Mouse (Mus musculus) midbrain, embryonic 11.5 days (tissue): Measurements from ENCODE around the gene Tagln2. TPM values are rescaled to one million over a fixed set of nuclear protein-coding genes. Genes with fewer than 3 reads are reported as not detected.

Experiments
- ATAC-seq: fragments of 200-750 bp; cut with Nextera tagmentation; 2 replicates; pipeline ENCODE4 v1.8.0; 2017; ENCODE audit warnings: moderate TSS enrichment, moderate library complexity; ENCODE audit not compliant: low FRiP score
- DNase-seq: peaks from one replicate; pipeline ENCODE4 v3.0.0; 2015; ENCODE audit warnings: low spot score; ENCODE audit errors: missing footprints
- H3K27ac ChIP-seq: fragments of 300-500 bp; sonication (generic); 2 replicates; pipeline ENCODE4 v1.5.1; 2014; ENCODE audit warnings: low read depth, low read length
- H3K27me3 ChIP-seq: fragments of 300-500 bp; sonication (generic); 2 replicates; pipeline ENCODE4 v1.6.1; 2014; ENCODE audit warnings: mild to moderate bottlenecking, low read length, moderate library complexity, mixed read lengths; ENCODE audit not compliant: control insufficient read depth, insufficient read depth
- H3K36me3 ChIP-seq: fragments of 300-500 bp; sonication (generic); 2 replicates; pipeline ENCODE4 v1.6.1; 2014; ENCODE audit warnings: mild to moderate bottlenecking, low read length, moderate library complexity, mixed read lengths; ENCODE audit not compliant: control insufficient read depth, insufficient read depth
- H3K4me1 ChIP-seq: fragments of 300-500 bp; sonication (generic); 2 replicates; pipeline ENCODE4 v1.6.1; 2014; ENCODE audit warnings: low read length; ENCODE audit not compliant: control insufficient read depth, insufficient read depth
- H3K4me2 ChIP-seq: fragments of 300-500 bp; sonication (generic); 2 replicates; pipeline ENCODE4 v1.6.1; 2014; ENCODE audit warnings: mild to moderate bottlenecking, moderate library complexity
- H3K4me3 ChIP-seq: fragments of 300-500 bp; sonication (generic); 2 replicates; pipeline ENCODE4 v1.5.1; 2014; ENCODE audit warnings: low read depth, low read length
- H3K9ac ChIP-seq: fragments of 300-500 bp; sonication (generic); 2 replicates; pipeline ENCODE4 v1.6.1; 2014; ENCODE audit warnings: low read length
- H3K9me3 ChIP-seq: fragments of 300-500 bp; sonication (generic); 2 replicates; pipeline ENCODE4 v1.6.1; 2016; ENCODE audit warnings: low read length; ENCODE audit not compliant: control insufficient read depth
- WGBS: fragments of 180-500 bp; shearing (Covaris S2); extraction: QIAGEN DNeasy Blood & Tissue Kit; methylation state at CpG from one replicate; pipeline ENCODE4 v1.1.7; 2014; 5-methylcytosine and 5-hydroxymethylcytosine counted together
- polyA plus RNA-seq: library from polyadenylated mRNA; unstranded; fragments of >200 nt; fragmentation: Nextera tagmentation; extraction: Ambion mirVana; gene quantifications from 2 replicates; pipeline ENCODE4 v1.2.1, GENCODE M21; 2014

Gene Tagln2
- polyA plus RNA-seq, 1 experiment from 2014 or later, result 39.1 TPM

- DNase-seq, result peak; percentile 74
- WGBS, result 76% methylated on average over 7 of the region's 7 CpGs
- Histone ChIP-seq H3K4me1 (no peaks in the 10 kb centered on the region), H3K4me2 (no peak within 1 kb of the TSS), H3K9ac (no peak within 1 kb of the TSS), H3K4me3 (no peak within 1 kb of the TSS), H3K36me3 (no peaks in the 10 kb centered on the region), H3K9me3 (no peaks in the 10 kb centered on the region), H3K27me3 (no peaks in the 10 kb centered on the region), H3K27ac (no peak within 1 kb of the TSS)
- no peak for ATAC-seq
Observed at GRCm38 (mm10) chr1:172475054-172475741, 24.6 kb upstream of the Tagln2 start, which contains the start of gene Slamf9. Gene Slamf9, plus strand, starts transcription at chr1:172475358.

- no peak overlapping the region for H3K4me2 ChIP-seq
- no peak overlapping the region for H3K27ac ChIP-seq
- H3K4me1 ChIP-seq, result peaks cover 5% of the 10 kb centered on the region
- no peaks in the 10 kb centered on the region for H3K27me3 ChIP-seq
- no peak for DNase-seq
- WGBS, result 81% methylated on average over 5 of the region's 5 CpGs
- no peaks in the 10 kb centered on the region for H3K36me3 ChIP-seq
- H3K4me3 ChIP-seq, result no peak overlapping the region
- H3K9ac ChIP-seq, result no peak overlapping the region
- no peaks in the 10 kb centered on the region for H3K9me3 ChIP-seq
- ATAC-seq, result no peak
Observed at GRCm38 (mm10) chr1:172478020-172478419, 21.8 kb upstream of the Tagln2 start.

GRCm38 (mm10) chr1:172480376-172480775, 19.5 kb upstream of the Tagln2 start:
- Histone ChIP-seq H3K27ac (no peak overlapping the region), H3K9me3 (no peaks in the 10 kb centered on the region), H3K9ac (no peak overlapping the region), H3K36me3 (peaks cover 5% of the 10 kb centered on the region; the same call in 1 of the 2 replicates), H3K4me2 (no peak overlapping the region), H3K27me3 (no peaks in the 10 kb centered on the region), H3K4me3 (no peak overlapping the region), H3K4me1 (peaks cover 28% of the 10 kb centered on the region)
- 91% methylated on average over 4 of the region's 4 CpGs for WGBS
- ATAC-seq, result no peak
- DNase-seq, result peak; percentile 77

- H3K36me3 ChIP-seq, result peaks cover 5% of the 10 kb centered on the region; the same call in 1 of the 2 replicates
- H3K9ac ChIP-seq, result peak overlapping the region; percentile 63
- 15% methylated on average over 13 of the region's 13 CpGs for whole genome bisulfite sequencing
- H3K4me1 ChIP-seq, result peaks cover 35% of the 10 kb centered on the region
- H3K27ac ChIP-seq, result no peak overlapping the region
- H3K27me3 ChIP-seq, result no peaks in the 10 kb centered on the region
- DNase-seq (peak; percentile 83), ATAC-seq (no peak)
- peak overlapping the region; percentile 81 for H3K4me2 ChIP-seq
- H3K4me3 ChIP-seq, result no peak overlapping the region
- H3K9me3 ChIP-seq, result no peaks in the 10 kb centered on the region
Observed at GRCm38 (mm10) chr1:172481111-172481510, 18.7 kb upstream of the Tagln2 start.

DNA sequence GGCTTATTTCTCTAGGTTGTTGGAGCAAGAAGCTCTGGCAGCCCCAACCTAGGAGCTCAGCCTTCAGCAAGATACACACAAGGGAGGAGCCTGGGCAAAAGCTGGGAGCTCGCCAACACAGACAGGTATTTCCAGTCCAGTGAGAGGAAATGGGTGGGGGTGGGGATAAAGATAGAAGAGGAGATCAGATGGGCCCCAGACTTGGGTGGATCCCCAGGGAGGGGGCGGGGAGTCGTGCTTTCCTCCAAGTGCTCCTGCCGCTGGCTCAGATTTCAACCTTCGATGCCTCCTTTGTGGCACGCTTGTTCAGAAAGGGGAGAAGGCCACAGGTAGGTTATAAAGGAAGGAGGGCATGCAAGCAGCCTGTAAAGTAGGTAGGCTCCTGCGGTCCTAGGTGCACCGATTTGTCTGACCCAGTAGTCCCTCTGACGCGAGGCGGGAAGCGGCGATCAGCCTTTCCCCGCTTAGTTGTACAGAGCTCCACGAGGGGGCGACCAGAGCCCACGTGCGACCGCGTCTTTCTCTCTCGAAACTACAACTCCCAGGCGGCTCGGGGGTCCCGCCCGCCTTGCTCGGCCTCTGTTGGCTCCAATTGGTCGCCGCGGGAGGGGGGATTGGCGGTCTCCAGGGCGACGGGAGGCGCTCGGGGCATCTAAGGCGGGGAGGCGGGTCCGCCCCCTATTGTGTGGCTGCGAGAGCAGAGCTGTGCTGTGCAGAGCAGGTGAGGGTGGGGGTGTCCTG, 18.1 kb upstream of the Tagln2 start, which contains the start of gene Igsf9:
Gene Igsf9 (plus strand): TSS at position 249 of the 741 bp plus-strand sequence.
- H3K9me3 ChIP-seq, result no peaks in the 10 kb centered on the region
- peak within 1 kb of the TSS; percentile 81 for H3K4me2 ChIP-seq
- DNase-seq, result peak; percentile 98
- H3K4me3 ChIP-seq, result peak within 1 kb of the TSS; percentile 74
- ATAC-seq, result peak; percentile 92
- peaks cover 41% of the 10 kb centered on the region for H3K4me1 ChIP-seq
- H3K36me3 ChIP-seq, result peaks cover 5% of the 10 kb centered on the region; the same call in 1 of the 2 replicates
- H3K9ac ChIP-seq, result peak within 1 kb of the TSS; percentile 83
- H3K27ac ChIP-seq, result peak within 1 kb of the TSS; percentile 48; the same call in 1 of the 2 replicates
- no peaks in the 10 kb centered on the region for H3K27me3 ChIP-seq
- WGBS, result under 1% methylated on average over 38 of the region's 38 CpGs

DNA sequence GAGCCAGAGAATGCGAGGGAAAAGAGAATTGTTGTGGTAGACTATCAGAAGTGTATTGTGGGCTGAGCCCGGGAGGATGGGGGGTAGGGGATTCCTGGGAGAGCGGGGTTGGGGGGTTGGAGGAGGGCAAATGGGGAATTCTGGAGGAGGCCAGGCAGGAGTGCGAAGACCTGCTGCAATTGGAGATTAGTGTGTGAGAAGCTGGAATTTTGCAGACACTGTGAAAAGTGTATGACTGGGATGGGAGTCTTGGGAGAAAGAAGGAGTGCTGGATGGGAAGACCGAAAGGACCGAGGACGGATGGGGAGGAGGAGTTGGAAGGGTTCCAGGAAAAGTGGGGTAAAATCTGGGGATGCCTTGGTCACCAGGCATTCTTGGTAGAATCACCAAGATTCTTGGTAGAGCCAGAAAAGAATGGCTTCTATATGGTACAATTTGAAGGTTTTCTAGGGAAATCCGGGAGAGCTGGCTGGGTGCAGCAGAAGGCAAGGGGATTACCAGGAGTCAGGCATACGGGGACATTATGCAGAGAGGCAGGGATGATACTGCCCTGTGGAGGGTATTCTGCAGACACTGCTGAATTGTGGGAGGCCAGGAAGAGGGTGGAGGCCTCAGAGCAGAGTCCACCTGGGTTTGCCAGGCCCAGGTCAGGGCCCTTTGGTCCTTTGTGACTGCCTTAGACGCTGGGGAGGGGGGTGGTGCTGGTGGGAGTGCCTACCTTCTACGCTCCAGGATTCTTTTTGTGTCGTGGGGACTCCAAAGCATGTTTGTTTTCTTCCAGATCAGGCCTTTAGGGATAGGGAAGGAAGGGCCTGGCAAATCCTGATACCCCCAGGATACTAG, 17.1 kb upstream of the Tagln2 start:
- peaks cover 5% of the 10 kb centered on the region; the same call in 1 of the 2 replicates for H3K36me3 ChIP-seq
- DNase-seq (peak; percentile 91), ATAC-seq (peak; percentile 9; the same call in 1 of the 2 replicates)
- H3K4me3 ChIP-seq, result peak overlapping the region; percentile 74
- H3K27me3 ChIP-seq, result no peaks in the 10 kb centered on the region
- peak overlapping the region; percentile 48; the same call in 1 of the 2 replicates for H3K27ac ChIP-seq
- peak overlapping the region; percentile 81 for H3K4me2 ChIP-seq
- peak overlapping the region; percentile 83 for H3K9ac ChIP-seq
- 1% methylated on average over 12 of the region's 12 CpGs for WGBS
- peaks cover 52% of the 10 kb centered on the region for H3K4me1 ChIP-seq
- no peaks in the 10 kb centered on the region for H3K9me3 ChIP-seq

DNA sequence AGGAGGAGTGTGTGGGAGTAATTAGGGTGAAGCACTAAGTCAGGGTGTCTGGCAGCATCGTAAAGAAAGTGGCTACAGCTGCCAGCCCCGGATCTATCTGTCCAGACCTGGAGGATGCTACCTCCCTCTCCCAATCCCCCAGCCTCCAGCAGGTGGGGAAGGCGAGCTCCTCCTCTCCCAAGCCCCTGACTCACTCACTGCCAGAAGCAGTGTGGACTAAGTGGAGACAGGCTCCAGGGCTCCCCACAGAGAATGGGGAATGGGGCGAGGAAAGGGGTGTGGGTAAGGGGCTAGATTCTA, 16.5 kb upstream of the Tagln2 start:
- no peak for ATAC-seq
- H3K9ac ChIP-seq, result peak overlapping the region; percentile 83
- peak overlapping the region; percentile 74 for H3K4me3 ChIP-seq
- peak overlapping the region; percentile 81 for H3K4me2 ChIP-seq
- DNase-seq, result no peak
- 6% methylated on average over 4 of the region's 4 CpGs for WGBS
- H3K27me3 ChIP-seq, result no peaks in the 10 kb centered on the region
- no peaks in the 10 kb centered on the region for H3K9me3 ChIP-seq
- H3K36me3 ChIP-seq, result peaks cover 5% of the 10 kb centered on the region; the same call in 1 of the 2 replicates
- no peak overlapping the region for H3K27ac ChIP-seq
- peaks cover 52% of the 10 kb centered on the region for H3K4me1 ChIP-seq

GRCm38 (mm10) chr1:172484236-172484635, 15.6 kb upstream of the Tagln2 start:
- H3K4me2 ChIP-seq, result peak overlapping the region; percentile 81
- peaks cover 7% of the 10 kb centered on the region for H3K36me3 ChIP-seq
- 26% methylated on average over 11 of the region's 11 CpGs for WGBS
- H3K9me3 ChIP-seq, result no peaks in the 10 kb centered on the region
- 0 out of 2 replicates have a peak overlapping the region, but pooled peaks have one; percentile 4 for H3K27ac ChIP-seq
- H3K4me1 ChIP-seq, result peaks cover 55% of the 10 kb centered on the region
- DNase-seq (peak; percentile 87), ATAC-seq (no peak)
- peak overlapping the region; percentile 48; the same call in 1 of the 2 replicates for H3K9ac ChIP-seq
- H3K4me3 ChIP-seq, result peak overlapping the region; percentile 74
- no peaks in the 10 kb centered on the region for H3K27me3 ChIP-seq
